Mouse (Mus musculus) CD4-positive naive resting alpha-beta T cell, adult 57 days (primary cell): ENCODE results near the gene Olfr589. TPM values are rescaled to one million over a fixed set of nuclear protein-coding genes. Genes with fewer than 3 reads are reported as not detected.

Experiments used
- total RNA-seq: library from RNA; stranded (reverse); gene quantifications from one replicate; pipeline ENCODE4 v1.2.4, GENCODE M21; 2023

Gene Olfr589
- not detected for total RNA-seq

GRCm38 (mm10) chr7:103156256-103156655 lies at the start of gene Olfr589:
Gene Olfr589 (minus strand): TSS chr7:103156356.

GRCm38 (mm10) chr7:103184503-103184902 lies 28.3 kb upstream of the Olfr589 start, which contains the start of gene Olfr592:
Gene Olfr592 (plus strand): TSS chr7:103184803.

GRCm38 (mm10) chr7:103178240-103178639 lies 22.1 kb upstream of the Olfr589 start, which contains the start of gene Olfr591:
Gene Olfr591 (minus strand): TSS chr7:103178340.

GRCm38 (mm10) chr7:103140579-103140978 lies 15.6 kb downstream of the Olfr589 start, which contains the start of gene Olfr588-ps1:
Gene Olfr588-ps1 (plus strand): TSS chr7:103140879.

GRCm38 (mm10) chr7:103125538-103125937 lies 30.6 kb downstream of the Olfr589 start, which contains the start of gene Olfr586:
Gene Olfr586 (minus strand): TSS chr7:103125638.

Other genes with a start within 250 kb of the Olfr589 start
- gene Olfr571, start 238.8 kb downstream of the Olfr589 start, total RNA-seq, result not detected
- not detected for gene Olfr572, start 231.9 kb downstream of the Olfr589 start, total RNA-seq
- not detected for gene Olfr573-ps1, start 213.8 kb downstream of the Olfr589 start, total RNA-seq
- not detected for gene Olfr574, start 207.9 kb downstream of the Olfr589 start, total RNA-seq
- gene Olfr575, start 197.6 kb downstream of the Olfr589 start, total RNA-seq, result not detected
- gene Olfr576, start 193.7 kb downstream of the Olfr589 start, total RNA-seq, result not detected
- gene Olfr577, start 180.4 kb downstream of the Olfr589 start, total RNA-seq, result not detected
- gene Olfr578, start 167.0 kb downstream of the Olfr589 start, total RNA-seq, result not detected
- gene Olfr582, start 118.3 kb downstream of the Olfr589 start, total RNA-seq, result not detected
- not detected for gene Olfr583, start 105.1 kb downstream of the Olfr589 start, total RNA-seq
- gene Olfr584, start 74.5 kb downstream of the Olfr589 start, total RNA-seq, result not detected
- gene Olfr585, start 58.6 kb downstream of the Olfr589 start, total RNA-seq, result not detected
- not detected for gene Olfr586, start 30.7 kb downstream of the Olfr589 start, total RNA-seq
- not detected for gene Olfr588-ps1, start 15.5 kb downstream of the Olfr589 start, total RNA-seq
- gene Olfr591, start 22.0 kb upstream of the Olfr589 start, total RNA-seq, result not detected
- not detected for gene Olfr592, start 28.4 kb upstream of the Olfr589 start, total RNA-seq
- not detected for gene Olfr593, start 55.5 kb upstream of the Olfr589 start, total RNA-seq
- gene Olfr594, start 60.6 kb upstream of the Olfr589 start, total RNA-seq, result not detected
- gene Usp17ld, start 96.1 kb upstream of the Olfr589 start, total RNA-seq, result not detected
- gene Olfr596, start 149.3 kb upstream of the Olfr589 start, total RNA-seq, result not detected
- gene Olfr597, start 160.0 kb upstream of the Olfr589 start, total RNA-seq, result not detected
- not detected for gene Olfr598, start 167.2 kb upstream of the Olfr589 start, total RNA-seq
- gene Olfr599, start 179.6 kb upstream of the Olfr589 start, total RNA-seq, result not detected
- not detected for gene Olfr600, start 193.3 kb upstream of the Olfr589 start, total RNA-seq
- not detected for gene Olfr601, start 206.3 kb upstream of the Olfr589 start, total RNA-seq
- gene Olfr603, start 229.8 kb upstream of the Olfr589 start, total RNA-seq, result not detected